Mouse (Mus musculus) erythroblast, embryonic 14.5 days (primary cell): ENCODE measurements around the gene Iqcf5.

Experiments used
- GATA1 ChIP-seq: IDR thresholded peaks from 2 replicates; pipeline ENCODE4 v1.6.1; 2012; ENCODE audit warnings: low read length, inconsistent platforms, mixed read lengths
- TAL1 ChIP-seq: IDR thresholded peaks from 3 replicates; pipeline ENCODE4 v1.6.1; 2012; ENCODE audit warnings: low read length, inconsistent platforms, mixed read lengths

DNA sequence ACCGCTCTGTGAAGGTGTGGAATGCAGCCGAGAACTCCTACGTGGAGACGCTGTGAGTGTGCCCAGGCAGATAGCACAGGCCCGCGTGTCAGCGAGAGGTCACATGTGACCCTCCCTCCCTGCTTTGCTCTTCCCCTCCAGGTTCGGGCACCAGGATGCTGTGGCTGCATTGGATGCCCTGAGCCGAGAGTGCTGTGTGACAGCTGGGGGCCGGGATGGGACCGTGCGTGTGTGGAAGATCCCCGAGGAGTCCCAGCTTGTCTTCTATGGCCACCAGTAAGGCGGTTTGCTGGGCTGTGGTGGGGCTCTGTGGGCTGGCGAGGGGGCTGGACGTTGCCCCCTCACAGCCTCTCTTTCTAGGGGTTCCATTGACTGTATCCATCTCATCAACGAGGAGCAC is 30.8 kb upstream of the Iqcf5 start:
- TF ChIP-seq TAL1 (no peak), GATA1 (no peak)
